Mouse (Mus musculus): ENCODE data around the gene Zfp811.

Gene Zfp811

DNA sequence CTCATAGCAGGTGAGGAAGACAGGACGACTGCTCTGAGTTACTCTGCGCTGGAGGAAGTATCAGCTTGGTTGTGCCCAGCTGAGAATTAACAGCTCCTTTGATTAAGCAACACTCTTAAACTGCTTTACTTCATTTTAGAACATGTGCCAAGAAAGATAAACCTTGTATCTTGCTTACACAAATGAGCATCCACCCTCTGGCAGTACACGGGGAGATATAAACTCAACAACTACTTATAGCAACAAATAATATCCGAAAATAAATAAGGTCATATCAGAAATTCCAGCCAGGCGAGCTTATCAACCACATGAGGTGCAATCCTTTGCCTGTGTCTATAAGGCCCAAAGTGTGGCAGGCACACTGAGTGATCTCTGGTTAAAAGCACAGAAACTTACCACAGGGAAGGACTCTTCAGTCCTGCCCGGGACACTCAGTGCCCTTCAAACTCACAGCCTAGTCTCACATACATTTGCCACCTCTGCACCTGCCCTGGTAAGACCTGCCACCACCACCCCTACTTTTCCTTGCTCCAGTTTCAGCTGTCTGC lies 56.8 kb downstream of the Zfp811 start:
- DNase-seq, result no peak

DNA sequence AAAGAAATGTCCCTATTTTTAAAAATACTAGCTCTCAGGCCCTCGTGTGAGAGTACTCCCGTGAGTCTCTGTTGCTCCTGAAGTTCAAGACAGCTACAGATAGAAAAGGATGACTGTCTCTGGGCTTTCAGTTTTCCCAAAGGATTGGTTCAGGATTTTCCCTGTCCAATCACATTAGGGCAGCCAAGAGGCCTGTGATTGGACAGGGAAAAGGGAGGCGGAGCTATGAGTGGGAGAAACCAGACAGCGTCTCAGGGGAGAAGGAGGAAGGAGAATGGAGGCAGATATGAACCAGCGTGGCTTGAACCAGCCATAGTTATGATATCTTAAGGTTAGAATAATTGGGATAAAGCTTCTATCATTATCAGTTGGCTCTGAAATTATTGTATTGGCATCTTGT lies 59.1 kb downstream of the Zfp811 start:
- DNase-seq, result no peak

Data from kidney, adult 11 months (tissue).